Mouse (Mus musculus): ENCODE measurements around the gene Chit1.

Gene Chit1

DNA sequence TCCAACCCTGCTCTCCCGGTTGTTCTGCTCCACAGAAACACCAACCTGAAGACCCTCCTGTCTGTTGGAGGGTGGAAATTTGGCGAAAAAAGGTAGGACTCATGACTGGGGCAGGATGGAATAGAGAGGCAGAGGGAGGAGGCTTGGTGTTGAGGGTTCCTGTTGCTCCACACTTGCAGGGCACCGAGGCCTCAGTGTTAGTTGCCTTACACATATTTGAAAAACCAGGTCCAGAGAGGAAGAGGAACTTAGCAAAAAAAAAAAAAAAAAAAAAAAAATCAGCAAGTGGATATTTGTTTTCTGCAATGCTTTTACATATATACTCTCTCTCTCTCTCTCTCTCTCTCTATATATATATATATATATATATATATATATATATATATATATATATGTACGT lies 73.0 kb downstream of the Chit1 start:
- DNase-seq (ENCODE audit: low read depth, low spot score): no peak

DNA sequence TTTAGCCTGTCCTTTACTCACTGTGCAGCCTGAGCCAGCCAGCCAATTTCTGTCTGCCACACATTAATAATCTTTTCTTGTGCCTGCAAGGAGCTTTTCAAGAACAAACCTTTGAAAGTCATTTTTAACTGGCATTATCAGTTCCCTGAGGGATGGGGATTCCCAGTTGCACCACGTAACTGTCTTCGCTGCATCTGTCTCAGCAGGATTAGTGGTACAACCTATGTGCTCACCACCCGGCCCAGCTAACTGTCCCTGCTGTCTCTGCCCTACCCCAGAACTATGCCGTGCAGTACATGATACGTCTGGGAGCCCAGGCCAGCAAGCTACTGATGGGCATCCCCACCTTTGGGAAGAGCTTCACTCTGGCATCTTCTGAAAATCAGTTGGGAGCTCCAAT lies 77.2 kb downstream of the Chit1 start:
- no peak for DNase-seq (ENCODE audit: low read depth, low spot score)

DNA sequence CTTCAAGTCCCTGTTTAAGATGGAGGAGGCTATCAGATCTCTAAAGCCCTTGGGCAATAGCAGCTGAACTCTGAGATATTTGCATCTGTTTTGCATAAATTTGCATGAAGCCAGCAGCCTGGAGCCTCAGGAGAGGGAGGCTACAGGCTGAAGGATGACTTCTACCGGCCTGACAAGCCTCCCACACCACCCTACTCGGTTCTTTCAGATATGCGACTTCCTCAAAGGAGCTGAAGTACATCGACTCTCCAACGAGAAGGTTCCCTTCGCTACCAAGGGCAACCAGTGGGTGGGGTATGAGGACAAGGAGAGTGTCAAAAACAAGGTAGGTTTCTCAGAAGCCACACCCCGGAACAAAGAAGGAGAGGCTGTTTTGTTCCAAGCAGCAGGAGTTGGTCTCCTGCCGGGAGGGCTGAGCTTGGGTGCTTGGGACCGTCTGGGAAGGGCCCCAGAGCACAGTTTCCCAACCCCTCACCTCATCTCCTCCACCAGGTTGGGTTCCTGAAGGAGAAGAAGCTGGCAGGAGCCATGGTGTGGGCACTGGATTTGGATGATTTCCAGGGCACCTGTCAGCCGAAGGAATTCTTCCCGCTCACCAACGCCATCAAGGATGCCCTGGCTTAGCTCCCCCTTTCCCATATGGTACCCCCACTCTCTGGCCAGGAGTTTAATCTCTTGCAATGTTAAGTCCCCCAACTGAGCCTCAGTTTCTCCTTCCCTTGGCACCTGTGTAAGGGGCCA lies 78.1 kb downstream of the Chit1 start:
- peak; percentile 76 for DNase-seq (ENCODE audit: low read depth, low spot score)

DNA sequence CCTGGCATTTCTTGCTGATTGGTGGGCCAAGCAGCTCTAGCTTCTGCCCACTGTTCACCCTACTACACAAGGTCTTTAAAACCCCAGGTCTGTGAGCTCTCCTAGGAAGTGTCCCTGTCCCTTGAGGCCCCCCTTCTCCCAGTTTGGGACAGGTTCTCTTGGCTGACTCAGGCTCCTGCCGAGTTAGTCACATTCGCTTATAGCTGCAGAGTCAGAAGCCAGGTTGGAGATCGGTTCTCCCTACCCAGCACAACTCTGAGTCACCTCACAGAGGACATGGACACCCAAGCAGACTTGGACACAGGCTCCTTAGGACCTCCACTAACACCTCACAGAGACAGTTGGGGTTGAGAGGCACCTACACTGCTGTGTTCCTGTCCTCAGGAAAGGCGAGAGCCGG lies 80.2 kb downstream of the Chit1 start:
- no peak for DNase-seq (ENCODE audit: low read depth, low spot score)

DNA sequence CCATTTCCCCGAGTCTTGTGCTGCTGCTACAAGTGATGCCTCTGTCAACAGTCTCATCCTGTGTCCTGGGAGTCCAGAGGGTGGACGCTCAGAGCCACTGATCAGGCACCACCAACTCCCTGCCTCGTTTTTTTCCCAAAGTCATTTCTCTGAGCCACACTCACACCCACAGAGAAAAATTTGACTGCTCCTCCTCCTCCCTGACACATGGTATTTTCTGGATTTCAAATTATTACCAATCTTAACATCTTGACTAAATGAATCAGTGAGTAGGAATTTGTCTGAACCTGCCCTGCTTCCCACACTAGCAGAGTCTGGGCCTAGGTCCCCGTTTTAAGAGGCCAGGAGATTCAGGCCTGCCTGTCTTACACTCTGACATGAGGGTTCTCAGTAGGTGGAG lies 81.0 kb downstream of the Chit1 start:
- DNase-seq (ENCODE audit: low read depth, low spot score): no peak

DNA sequence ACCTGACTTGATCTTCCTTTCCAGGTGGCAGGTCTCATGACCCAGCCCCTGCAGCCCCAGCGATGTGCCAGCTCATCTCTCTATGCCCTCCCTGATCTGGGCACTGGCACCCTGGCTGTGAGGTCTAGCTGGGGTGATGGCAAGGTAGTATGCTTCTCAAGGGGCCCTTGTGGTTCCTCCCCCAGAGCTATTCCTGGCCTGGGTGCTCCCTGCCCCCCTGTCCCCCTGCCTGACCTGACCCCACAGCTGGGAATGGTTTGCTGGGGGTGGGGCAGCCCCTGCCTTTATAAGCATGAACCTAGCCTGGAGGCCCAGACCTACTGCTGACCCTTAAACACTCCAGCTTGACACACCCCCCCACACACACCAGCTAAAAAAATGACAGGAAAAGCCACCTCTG lies 82.1 kb downstream of the Chit1 start, which contains the start of gene Mybph:
TSS of gene Mybph (plus strand) at position 323 of the 400 bp plus-strand sequence.
- DNase-seq (ENCODE audit: low read depth, low spot score): no peak

DNA sequence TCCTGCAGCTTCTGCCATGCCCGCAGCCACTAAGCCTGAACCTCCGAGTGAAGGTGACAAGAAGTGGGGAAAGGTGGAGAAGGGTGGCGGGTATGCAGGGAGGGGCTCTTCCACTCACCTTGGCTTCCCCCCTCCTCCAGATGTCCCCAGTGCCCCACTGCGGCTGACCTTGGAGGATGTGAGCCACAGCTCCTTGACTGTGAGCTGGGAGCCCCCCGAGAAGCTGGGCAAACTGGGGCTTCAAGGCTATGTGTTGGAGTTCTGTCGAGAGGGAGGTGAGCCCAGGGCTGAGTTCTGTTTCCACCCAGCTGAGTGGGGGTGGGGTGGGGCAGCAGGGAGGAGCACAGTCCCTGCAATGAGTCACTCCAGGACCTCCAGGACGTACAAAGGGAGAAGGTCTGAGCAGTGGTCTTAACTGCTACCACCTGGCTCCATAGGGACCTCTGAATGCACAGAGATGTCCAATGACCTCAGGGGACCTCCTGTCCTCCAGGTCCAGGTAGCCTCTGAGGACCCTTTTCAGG lies 82.7 kb downstream of the Chit1 start:
- DNase-seq (ENCODE audit: low read depth, low spot score): no peak

DNA sequence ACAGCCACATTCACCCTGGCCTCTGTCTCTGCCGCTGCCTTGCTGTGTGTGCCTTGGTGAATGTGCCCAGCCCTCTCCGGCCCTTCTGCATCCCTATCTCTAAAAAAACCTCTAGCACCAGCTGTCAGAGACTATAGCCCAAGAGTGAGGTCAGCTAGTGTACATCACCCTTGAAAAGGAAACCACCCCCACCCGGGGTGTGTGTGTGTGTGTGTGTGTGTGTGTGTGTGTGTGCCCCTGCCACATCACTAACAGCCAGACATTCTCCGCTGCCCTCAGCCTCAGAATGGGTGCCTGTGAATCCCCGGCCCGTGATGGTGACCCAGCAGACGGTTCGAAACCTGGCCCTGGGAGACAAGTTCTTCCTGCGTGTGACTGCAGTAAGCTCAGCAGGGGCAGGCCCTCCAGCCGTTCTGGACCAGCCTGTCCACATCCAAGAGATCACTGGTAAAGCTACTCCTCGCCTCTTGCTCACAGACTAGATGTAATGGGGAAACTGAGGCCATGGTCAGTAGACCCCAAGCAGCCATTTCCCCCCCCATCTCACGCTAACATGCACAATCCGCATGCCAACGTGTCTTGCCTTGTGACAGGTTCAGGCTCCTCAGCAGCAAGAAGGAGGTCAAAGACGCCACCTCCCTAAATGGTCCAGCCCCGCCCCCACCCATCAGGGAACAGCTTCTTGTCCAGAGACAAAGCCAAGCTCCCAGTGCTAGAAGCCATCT lies 83.4 kb downstream of the Chit1 start:
- DNase-seq (ENCODE audit: low read depth, low spot score): no peak

DNA sequence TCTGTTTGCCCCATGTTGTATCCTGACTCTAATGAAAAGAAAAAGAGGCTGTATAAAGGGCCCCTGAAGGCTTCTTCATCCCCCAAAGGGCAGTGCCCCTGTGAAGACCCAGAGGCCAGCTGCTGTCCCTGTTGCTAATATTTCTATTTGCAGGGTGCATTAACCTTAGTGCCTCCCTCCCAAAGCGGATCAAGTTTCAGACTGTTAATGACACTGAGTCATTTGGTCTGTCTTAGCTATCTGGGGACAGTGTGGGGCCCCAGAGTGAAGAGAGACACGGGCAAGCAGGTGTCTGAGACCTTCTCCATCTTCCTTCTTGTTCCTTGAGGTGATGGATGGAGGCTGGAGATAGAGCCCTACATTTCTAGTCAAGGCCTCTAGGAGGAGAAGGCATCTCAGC lies 84.1 kb downstream of the Chit1 start:
- no peak for DNase-seq (ENCODE audit: low read depth, low spot score)

DNA sequence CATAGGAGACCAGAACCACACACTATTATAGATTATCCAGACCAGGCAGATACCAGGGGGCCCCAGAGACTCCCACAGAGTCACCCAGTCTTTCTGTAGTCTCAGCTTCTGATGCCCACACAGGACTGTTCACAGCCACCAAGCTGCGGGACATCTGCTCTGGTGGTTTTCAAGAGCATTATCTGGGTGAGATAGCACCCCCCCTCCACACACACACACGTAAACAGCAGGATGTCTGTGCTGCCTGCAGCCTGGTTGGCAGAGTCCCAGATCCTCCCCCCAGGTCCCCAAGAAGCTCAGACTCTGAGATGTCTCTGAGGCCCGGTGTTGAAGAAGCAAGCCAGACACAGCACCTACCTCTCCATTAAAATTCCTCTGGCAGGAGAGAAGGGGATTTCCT lies 84.5 kb downstream of the Chit1 start:
- peak; percentile 90 for DNase-seq (ENCODE audit: low read depth, low spot score)

DNA sequence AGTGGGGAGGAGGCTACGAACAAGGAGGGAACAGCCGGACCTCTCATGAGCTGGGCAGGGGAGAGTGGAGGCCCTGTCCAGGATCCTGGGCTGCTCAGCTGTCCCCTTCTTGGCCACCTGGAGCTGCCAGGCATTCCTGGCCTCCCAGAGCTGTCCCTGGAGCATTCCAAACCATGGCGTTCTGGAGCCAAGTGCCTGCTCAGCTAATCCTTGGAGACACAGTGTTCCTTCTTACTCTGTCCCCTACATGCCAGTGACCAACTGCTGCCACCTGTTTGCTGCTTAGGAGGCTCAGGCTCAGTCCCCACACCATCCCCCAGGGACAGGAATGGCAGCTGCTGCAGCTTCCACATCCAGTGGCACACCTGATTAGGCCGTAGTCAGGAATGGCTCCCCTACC lies 84.9 kb downstream of the Chit1 start:
- peak; percentile 87 for DNase-seq (ENCODE audit: low read depth, low spot score)

DNA sequence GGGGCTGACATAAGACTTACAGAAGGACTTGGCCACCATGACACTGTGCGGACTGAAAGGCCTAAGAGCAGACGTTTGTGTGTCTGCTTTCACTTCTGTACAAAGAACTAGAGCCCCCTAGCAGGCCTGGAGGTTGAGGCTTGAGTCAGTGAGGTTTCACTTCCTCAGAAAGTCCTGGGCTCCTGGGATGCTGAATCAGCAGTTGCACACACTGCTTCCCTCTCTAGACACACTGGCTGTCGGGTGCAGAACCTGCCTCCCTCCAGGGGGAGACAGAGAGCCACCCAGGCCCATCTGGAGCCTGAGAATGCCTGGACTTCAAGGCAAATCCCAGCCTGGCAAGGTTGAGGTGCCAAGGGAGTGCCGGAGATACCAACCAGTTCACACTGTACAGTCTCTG lies 85.3 kb downstream of the Chit1 start:
- peak; percentile 85 for DNase-seq (ENCODE audit: low read depth, low spot score)

DNA sequence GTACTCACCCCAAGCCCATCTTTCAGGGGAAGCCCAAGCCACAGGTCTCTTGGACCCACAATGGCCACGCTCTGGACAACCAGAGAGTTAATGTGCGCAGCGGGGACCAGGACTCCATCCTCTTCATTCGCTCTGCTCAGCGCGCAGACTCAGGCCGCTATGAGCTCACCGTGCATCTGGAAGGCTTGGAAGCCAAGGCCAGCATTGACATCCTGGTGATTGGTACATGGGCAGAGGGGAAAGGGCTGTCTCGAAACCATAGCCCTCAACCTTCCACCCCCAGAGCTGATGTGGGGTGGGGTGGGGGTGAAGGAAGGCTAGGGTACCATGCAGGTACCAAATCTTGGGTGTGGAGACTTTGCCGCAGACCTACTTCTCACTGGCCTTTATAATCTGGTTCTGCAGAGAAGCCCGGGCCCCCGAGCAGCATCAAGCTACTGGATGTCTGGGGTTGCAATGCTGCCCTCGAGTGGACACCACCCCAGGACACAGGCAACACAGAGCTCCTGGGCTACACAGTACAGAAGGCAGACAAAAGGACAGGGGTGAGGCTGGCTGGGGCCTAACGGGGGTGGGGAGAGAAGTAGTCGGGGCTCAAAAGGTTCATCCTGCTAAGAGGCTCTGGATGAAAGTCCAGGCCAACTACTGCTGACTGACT lies 86.4 kb downstream of the Chit1 start:
- DNase-seq (ENCODE audit: low read depth, low spot score): no peak

DNA sequence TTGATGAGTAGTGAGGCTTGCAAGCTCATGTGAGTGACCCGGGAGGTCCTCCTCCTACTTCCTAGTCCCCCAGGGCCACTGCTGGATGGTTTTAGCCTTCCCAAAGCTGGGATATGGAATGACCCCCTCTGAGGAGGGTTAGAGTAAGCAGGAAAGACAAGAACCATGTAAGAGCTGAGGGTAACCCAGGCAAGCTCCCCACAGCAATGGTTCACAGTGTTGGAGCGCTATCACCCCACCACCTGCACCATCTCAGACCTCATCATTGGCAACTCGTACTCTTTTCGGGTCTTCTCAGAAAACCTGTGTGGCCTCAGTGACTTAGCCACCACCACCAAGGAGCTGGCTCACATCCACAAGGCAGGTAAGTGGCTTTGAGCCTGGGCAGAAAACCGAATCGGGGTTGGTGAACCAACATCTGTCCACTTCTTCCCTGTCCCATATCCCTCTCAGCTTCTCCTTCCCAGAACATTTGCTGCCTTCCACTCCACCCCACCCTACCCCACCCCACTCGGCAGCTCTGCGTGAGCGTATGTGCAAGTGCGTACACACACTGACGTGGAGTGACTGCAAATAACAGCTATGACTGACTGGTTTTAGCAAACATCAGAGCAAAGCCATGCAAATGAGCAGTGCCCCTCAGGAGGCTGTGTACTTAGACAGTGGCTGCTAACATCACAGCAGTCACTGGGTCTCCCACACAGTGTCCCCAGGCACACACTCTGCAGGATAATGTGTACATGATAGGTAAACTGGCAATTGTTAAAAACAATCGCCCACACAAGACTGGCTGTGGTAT lies 87.4 kb downstream of the Chit1 start:
- peak; percentile 75 for DNase-seq (ENCODE audit: low read depth, low spot score)

DNA sequence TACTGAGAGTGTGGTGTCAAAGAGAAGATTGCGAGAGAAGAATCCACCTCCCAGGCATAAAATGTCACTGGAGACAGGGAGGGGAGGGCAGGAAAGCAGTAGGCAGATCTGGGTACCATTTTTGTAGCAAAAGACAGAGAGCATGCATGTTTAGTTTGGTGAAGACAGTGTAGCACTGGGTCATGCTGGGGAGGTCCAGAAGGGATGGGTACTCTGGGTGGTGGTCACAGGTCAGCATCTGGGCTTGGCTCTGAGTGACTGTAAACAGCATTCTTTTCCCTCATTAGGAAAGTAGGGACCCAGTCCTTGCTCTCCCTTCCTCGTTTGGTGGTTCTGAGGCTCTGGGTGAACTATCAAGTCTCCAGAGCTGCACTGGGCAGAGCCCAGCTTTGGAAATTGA lies 89.4 kb downstream of the Chit1 start:
- no peak for DNase-seq (ENCODE audit: low read depth, low spot score)

Data from brain, adult 2 months (tissue).